Mouse (Mus musculus) liver, adult 2 months (tissue): ENCODE results near the gene Snn. TPM values are rescaled to one million over a fixed set of nuclear protein-coding genes. Genes with fewer than 3 reads are reported as not detected.
A peak's percentile ranks its signal among the peaks of the same experiment; 100 is the strongest.

Source experiments
- DNase-seq: peaks from one replicate; pipeline ENCODE4 v3.0.0-alpha.2; 2011; ENCODE audit warnings: low read depth, low spot score; ENCODE audit errors: extremely low read depth
- H3K27ac ChIP-seq: fragments of 200-500 bp; replicated peaks from 2 replicates; pipeline ENCODE4 v1.5.1; 2012; ENCODE audit warnings: low read depth, mild to moderate bottlenecking, control low read depth, inconsistent platforms, low read length; ENCODE audit not compliant: insufficient read depth
- H3K27me3 ChIP-seq: fragments of 200-500 bp; 2 replicates; pipeline ENCODE4 v1.6.1; 2012; ENCODE audit warnings: mild to moderate bottlenecking, moderate library complexity, low read length, inconsistent platforms; ENCODE audit not compliant: control insufficient read depth, insufficient read depth
- H3K36me3 ChIP-seq: fragments of 200-500 bp; 2 replicates; pipeline ENCODE4 v1.6.1; 2012; ENCODE audit warnings: low read length, inconsistent platforms; ENCODE audit not compliant: control insufficient read depth, insufficient read depth
- H3K4me1 ChIP-seq: fragments of 200-500 bp; 2 replicates; pipeline ENCODE4 v1.6.1; 2011; ENCODE audit warnings: low read length; ENCODE audit not compliant: control insufficient read depth, insufficient read depth
- H3K4me3 ChIP-seq: fragments of 200-500 bp; 2 replicates; pipeline ENCODE4 v1.5.1; 2011; ENCODE audit warnings: low read depth, mild to moderate bottlenecking, control low read depth, low read length, moderate library complexity; ENCODE audit not compliant: insufficient read depth
- H3K79me2 ChIP-seq: fragments of 200-500 bp; 2 replicates; pipeline ENCODE4 v1.6.1; 2012; ENCODE audit warnings: inconsistent platforms, mild to moderate bottlenecking, low read length, moderate library complexity; ENCODE audit not compliant: control insufficient read depth, insufficient read depth
- H3K9ac ChIP-seq: fragments of 200-500 bp; 2 replicates; pipeline ENCODE4 v1.6.1; 2012; ENCODE audit warnings: low read depth, mild to moderate bottlenecking, control low read depth, inconsistent platforms, low read length
- CTCF ChIP-seq: fragments of 200-500 bp; IDR thresholded peaks from 2 replicates; pipeline ENCODE4 v1.5.1; 2011; ENCODE audit warnings: low read depth, low read length, control low read depth
- POLR2A ChIP-seq: fragments of 200-500 bp; IDR thresholded peaks from 2 replicates; pipeline ENCODE4 v1.6.1; 2011; ENCODE audit warnings: low read length, control low read depth; ENCODE audit not compliant: insufficient read depth; ENCODE audit errors: extremely low read depth
- WGBS: fragments of 180-500 bp; shearing (Covaris S2); methylation state at CpG from one replicate; pipeline ENCODE4 v1.1.7; 2018; 5-methylcytosine and 5-hydroxymethylcytosine counted together
- polyA plus RNA-seq: library from polyadenylated mRNA; depleted of rRNA; stranded (reverse); fragments of >200 nt; gene quantifications from 2 replicates; pipeline ENCODE4 v1.2.3, GENCODE M21; 2012
- total RNA-seq: library from RNA; depleted of rRNA; stranded (reverse); fragments of >200 nt; gene quantifications from 2 replicates; pipeline ENCODE4 v1.2.3, GENCODE M21; 2014

The Snn gene
- total and polyA plus RNA-seq, 2 experiments, result 1.0 to 2.5 TPM

GRCm38 (mm10) chr16:11069710-11070420 lies 9.1 kb downstream of the Snn start:
- Histone ChIP-seq H3K27ac (no peak overlapping the region), H3K4me3 (no peak overlapping the region), H3K9ac (no peak overlapping the region), H3K27me3 (no peaks in the 10 kb centered on the region), H3K4me1 (peaks cover 5% of the 10 kb centered on the region), H3K79me2 (no peaks in the 10 kb centered on the region), H3K36me3 (peaks cover 2% of the 10 kb centered on the region; the same call in 1 of the 2 replicates)
- WGBS, result 54% methylated on average over 7 of the region's 7 CpGs
- peak; percentile 73 for DNase-seq
- TF ChIP-seq POLR2A, result no peak
- TF ChIP-seq CTCF, result no peak

- no peak for TF ChIP-seq CTCF
- TF ChIP-seq POLR2A, result no peak
- Histone ChIP-seq H3K4me1 (peaks cover 5% of the 10 kb centered on the region), H3K27me3 (no peaks in the 10 kb centered on the region), H3K9ac (no peak overlapping the region), H3K36me3 (peaks cover 14% of the 10 kb centered on the region; the same call in 1 of the 2 replicates), H3K27ac (no peak overlapping the region), H3K79me2 (no peaks in the 10 kb centered on the region), H3K4me3 (no peak overlapping the region)
- DNase-seq, result no peak
- 72% methylated on average over 5 of the region's 5 CpGs for WGBS
These were observed 10.4 kb downstream of the Snn start for GRCm38 (mm10) chr16:11071176-11071575.

GRCm38 (mm10) chr16:11071887-11072286 lies 11.1 kb downstream of the Snn start:
- H3K4me1 ChIP-seq, result peaks cover 5% of the 10 kb centered on the region
- peaks cover 20% of the 10 kb centered on the region; the same call in 1 of the 2 replicates for H3K36me3 ChIP-seq
- H3K9ac ChIP-seq, result no peak overlapping the region
- no peak overlapping the region for H3K4me3 ChIP-seq
- TF ChIP-seq CTCF (no peak), POLR2A (no peak)
- no peaks in the 10 kb centered on the region for H3K79me2 ChIP-seq
- WGBS, result 96% methylated on average over 4 of the region's 4 CpGs
- no peak overlapping the region for H3K27ac ChIP-seq
- H3K27me3 ChIP-seq, result no peaks in the 10 kb centered on the region
- DNase-seq, result no peak

- Histone ChIP-seq H3K79me2 (no peaks in the 10 kb centered on the region), H3K36me3 (peaks cover 20% of the 10 kb centered on the region; the same call in 1 of the 2 replicates), H3K4me1 (peaks cover 5% of the 10 kb centered on the region), H3K27me3 (no peaks in the 10 kb centered on the region), H3K9ac (no peak overlapping the region), H3K27ac (no peak overlapping the region), H3K4me3 (no peak overlapping the region)
- TF ChIP-seq CTCF, result no peak
- no peak for TF ChIP-seq POLR2A
- DNase-seq, result no peak
- 78% methylated on average over 8 of the region's 8 CpGs for WGBS
These were observed 11.7 kb downstream of the Snn start for GRCm38 (mm10) chr16:11072454-11072853.

GRCm38 (mm10) chr16:11073060-11073459 lies 12.3 kb downstream of the Snn start:
- peaks cover 26% of the 10 kb centered on the region; the same call in 1 of the 2 replicates for H3K36me3 ChIP-seq
- WGBS, result 86% methylated on average over 6 of the region's 6 CpGs
- no peak overlapping the region for H3K27ac ChIP-seq
- H3K4me3 ChIP-seq, result no peak overlapping the region
- TF ChIP-seq POLR2A (no peak), CTCF (no peak)
- H3K9ac ChIP-seq, result no peak overlapping the region
- no peaks in the 10 kb centered on the region for H3K27me3 ChIP-seq
- no peak for DNase-seq
- peaks cover 5% of the 10 kb centered on the region for H3K4me1 ChIP-seq
- no peaks in the 10 kb centered on the region for H3K79me2 ChIP-seq

- TF ChIP-seq CTCF (no peak), POLR2A (no peak)
- no peak overlapping the region for H3K9ac ChIP-seq
- H3K27me3 ChIP-seq, result no peaks in the 10 kb centered on the region
- no peaks in the 10 kb centered on the region for H3K79me2 ChIP-seq
- no peak for DNase-seq
- WGBS, result 95% methylated on average over 9 of the region's 9 CpGs
- H3K4me1 ChIP-seq, result no peaks in the 10 kb centered on the region
- H3K36me3 ChIP-seq, result peaks cover 67% of the 10 kb centered on the region
- no peak overlapping the region for H3K27ac ChIP-seq
- H3K4me3 ChIP-seq, result no peak overlapping the region
These were observed 17.0 kb downstream of the Snn start for GRCm38 (mm10) chr16:11077601-11078201.
